Mouse (Mus musculus): ENCODE results near the gene Mgam.
"Not testable (repeated sequence)": the region's sequence is repeated elsewhere in the genome, so short reads cannot be mapped to it uniquely, and the experiment has no call there.

GRCm38 (mm10) chr6:40598546-40598945, 30.1 kb upstream of the Mgam start:
- TF ChIP-seq EP300, CTCF (IDR thresholded peaks at IDR 0.05): not testable (repeated sequence)
